Mouse (Mus musculus): ENCODE data around the gene Astl.

- TF ChIP-seq CTCF (IDR thresholded peaks at IDR 0.05; ENCODE audit: low read depth) (no peak), EP300 (IDR thresholded peaks at IDR 0.05; ENCODE audit: low read depth) (no peak)
Observed at GRCm38 (mm10) chr2:127300701-127301100, 37.7 kb upstream of the Astl start.
